Mouse (Mus musculus) adrenal gland, postnatal 0 days (tissue): ENCODE results near the gene Tln1. TPM values are rescaled to one million over a fixed set of nuclear protein-coding genes. Genes with fewer than 3 reads are reported as not detected.

Experiments used
- polyA plus RNA-seq: library from polyadenylated mRNA; unstranded; fragments of >200 nt; fragmentation: Nextera tagmentation; extraction: Ambion mirVana; gene quantifications from 2 replicates; pipeline ENCODE4 v1.2.1, GENCODE M21; 2015

Tln1 gene
- 67.9 and 68.8 TPM in 2 replicates for polyA plus RNA-seq

DNA sequence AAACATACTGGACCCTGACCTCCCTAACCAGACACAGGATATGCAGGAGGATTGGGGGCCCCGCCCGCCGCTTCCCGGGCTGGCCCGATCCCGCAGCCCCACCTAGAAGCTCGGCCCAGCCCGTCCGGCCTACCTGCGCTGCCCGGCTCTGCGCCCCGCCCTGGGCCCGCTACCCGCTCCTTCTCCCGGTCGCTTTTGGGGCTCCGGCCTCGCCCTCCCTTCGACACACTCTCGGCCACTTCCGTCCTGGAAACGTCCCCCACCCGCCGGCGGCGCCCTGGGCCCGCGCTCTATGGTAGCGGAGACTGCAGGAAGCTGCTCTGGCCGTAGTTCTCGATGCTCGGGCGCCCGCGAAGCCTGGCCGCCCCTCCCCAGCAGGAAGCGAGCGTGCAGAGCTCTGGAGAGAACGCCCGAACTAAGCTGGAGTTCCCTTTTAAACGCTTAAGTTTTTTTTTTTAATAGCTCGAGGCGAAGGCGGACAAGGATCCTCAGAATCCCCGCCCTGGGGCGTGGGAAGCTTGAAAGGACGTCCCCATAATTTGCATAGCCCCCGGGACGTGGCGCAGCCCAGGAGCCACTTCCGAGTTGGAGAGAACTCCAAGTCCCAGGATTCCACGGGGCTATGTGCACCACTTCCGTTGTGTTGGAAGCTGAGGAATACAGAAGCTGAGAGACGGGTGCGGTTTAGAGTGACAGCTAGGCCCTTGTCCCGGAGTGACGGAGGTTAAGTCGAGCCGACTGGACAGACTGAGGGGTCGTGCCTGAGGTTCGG lies at the start of gene Tln1, which contains the start of gene Creb3:
TSS of gene Tln1 (minus strand) at position 695 of the 772 bp plus-strand sequence.
TSS of gene Creb3 (plus strand) at position 336 of the 772 bp plus-strand sequence.

DNA sequence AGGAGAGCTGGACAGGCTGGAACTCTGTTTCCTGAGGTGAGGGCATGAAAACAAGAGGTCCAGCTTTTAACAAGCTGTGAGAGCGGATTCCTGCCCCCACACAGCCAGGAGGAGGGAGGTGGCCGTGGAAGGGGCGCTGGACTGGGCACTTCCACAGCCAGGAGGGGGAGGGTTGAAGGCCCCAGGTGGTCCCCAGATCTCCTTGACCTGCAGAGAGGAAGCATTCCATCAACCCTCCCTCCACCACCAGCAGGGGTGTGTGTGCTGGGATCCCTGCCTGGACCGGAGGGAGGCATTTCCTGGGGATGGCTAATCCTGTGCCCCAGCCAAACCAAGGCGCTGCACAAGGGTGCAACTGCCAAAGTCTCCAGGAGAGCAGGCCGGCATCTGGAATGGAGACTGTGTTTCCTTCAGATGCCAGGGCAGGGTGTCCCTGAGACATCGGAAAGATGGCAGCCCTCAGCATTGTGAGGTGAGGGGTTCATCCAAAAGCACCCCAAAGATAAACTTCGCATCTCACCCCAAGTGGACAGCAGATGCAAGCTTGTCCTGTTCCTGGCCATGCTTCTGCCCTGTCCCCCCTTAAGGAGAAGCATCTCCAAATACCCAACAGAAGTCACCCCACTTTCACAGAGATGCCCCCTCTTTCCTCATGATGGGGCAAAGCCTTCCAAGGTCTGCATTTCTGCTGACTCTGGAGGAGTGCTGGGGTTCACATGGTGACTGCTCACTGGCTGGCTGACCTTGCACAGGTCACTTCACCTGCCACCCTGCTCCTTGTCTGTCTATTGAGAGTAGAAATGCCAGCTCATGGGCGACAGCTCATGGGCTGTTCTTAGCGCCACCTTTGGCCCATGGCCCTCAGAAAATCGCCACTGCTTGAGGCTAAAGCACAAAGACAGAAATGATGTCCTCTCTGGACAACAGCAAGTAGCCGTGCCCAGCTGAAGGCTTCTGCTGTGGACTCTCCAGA lies 22.2 kb upstream of the Tln1 start, which contains the start of gene Msmp:
TSS of gene Msmp (minus strand) at position 51 of the 973 bp plus-strand sequence.

DNA sequence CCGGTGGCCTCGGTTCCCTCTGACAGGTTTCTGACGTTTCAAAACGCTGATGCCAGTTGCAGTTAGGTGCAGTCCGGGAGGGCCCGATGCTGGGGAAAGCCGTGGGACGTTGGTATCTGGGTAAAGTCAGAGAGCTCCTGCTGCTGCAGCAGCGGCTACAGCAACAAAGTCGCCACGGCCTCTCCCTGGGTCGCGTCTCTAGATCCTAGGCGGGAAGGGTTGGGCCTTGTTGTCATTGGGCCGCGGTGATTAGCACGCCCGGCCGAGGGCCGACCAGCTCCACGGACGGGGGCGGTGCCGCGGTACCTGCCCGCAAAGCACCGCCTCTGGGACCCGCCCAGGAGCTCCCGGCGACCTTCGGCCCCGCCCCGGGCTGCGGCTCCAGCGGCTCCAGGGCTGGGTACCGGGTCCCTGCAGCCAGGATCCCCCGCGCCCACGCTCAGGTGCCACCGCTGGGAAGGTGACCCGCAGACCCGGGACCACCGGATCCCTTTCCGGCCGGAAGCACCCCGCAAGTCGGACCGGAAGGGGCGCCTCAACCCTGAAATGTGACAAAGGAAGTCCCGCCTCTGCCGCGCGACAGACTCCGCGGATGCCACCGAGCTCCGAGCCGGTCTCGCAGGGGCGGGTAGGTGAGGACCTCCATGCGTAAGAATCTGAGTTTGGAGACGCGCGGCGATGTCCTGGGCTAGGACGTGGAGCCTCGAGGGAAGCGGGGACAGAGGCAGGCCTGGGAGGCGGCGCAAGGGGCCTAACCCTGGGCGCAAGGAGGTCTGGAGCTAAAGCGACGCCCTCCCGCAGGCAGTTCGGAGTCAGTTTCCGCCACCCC lies 16.1 kb upstream of the Tln1 start, which contains the start of the genes Rgp1 and Gba2:
TSS of gene Rgp1 (plus strand) at position 340 of the 829 bp plus-strand sequence.
TSS of gene Gba2 (minus strand) at position 498 of the 829 bp plus-strand sequence.

DNA sequence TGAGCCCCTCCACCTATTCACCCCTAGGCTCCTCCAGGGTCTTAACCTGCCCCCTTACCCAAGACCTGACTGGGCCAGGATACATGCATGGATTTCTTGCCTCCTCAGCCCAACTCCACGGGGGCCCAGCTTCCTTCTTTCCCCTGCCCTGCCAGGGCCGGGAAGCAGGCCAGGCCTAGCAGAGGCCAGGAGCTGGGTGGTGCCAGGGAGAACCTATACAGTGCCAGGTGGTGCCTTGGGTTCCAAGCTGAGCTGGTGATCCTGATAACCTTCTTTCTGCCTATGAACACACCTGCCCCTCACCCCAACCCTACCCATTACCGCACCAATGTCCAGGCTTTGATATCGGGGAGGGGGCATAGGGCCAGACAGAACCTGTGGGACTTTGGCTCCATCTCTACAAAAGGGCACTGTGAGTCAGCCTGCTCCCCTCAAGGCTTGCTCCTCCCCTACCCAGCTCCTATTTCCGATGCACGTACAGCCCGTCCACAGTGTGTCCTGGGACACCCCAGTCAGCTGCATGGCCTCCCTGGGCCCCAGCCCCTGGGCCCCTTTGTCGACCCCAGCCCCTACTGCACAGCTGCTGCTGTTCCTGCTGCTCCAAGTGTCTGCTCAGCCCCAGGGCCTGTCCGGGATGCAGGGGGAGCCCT lies 55.8 kb downstream of the Tln1 start, which contains the start of gene Car9:
TSS of gene Car9 (plus strand) at position 431 of the 650 bp plus-strand sequence.

DNA sequence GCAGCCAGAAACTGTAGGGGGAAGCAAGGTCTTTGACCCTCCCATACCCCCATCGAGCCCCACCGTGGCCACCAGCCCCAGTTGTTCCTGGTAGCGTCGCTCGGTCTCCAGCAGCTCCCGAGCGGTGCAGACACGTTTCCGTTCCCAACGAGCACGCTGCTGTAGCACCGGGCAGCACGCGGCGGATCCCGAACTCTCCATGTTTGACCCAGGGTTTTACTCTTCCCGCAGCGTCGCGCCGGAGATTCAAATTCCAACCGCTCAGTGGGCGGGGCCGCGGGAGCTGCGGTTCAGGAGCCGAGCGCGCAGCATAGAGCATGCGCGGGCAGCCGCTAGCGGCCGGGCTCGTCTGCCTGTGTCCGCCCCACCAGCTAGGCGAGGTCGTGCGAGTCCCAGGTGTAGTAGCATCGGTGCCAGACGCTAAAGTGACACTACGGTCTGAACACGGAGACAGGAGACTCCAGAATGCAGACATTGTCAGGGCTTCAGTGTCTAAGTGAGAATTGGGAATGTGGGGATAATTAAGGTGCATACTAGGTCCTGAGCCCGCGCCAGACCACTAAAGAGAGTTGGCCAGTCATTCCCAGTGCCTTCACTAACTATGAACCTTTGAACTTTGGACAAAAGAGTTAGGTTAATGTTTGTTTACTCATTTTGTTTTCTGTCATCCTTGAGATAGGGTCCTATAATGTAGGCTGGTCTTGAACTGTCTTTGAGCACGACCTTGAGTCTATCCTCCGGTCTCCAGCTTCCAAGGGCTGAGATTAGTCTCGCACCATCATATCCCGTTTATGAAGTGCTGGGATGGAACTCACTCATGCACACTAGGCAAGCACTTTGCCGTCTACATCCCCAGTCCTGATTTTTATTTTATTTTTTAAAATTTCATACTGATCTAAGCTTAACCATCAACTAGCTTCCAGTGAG lies 62.8 kb downstream of the Tln1 start, which contains the start of gene Arhgef39:
TSS of gene Arhgef39 (minus strand) at position 289 of the 927 bp plus-strand sequence.

DNA sequence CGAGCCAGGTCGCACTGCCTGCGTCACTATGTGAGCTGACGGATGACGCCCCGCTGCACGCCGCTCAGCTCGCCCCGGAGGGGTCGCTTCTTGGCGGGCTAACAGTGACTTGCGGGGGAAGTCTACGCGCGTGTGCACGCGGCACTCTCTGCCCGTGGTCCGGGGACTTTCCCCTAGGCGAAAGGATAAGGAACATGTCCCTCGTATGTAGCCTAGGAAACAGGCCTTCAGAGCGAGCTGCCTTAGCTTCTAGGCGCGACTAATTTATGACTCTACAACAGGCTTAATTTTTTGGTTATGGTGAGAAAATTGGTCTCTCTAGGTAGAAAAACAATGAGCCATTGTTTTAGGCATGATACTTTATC lies 69.7 kb downstream of the Tln1 start, which contains the start of gene Ccdc107:
TSS of gene Ccdc107 (plus strand) at position 80 of the 365 bp plus-strand sequence.

DNA sequence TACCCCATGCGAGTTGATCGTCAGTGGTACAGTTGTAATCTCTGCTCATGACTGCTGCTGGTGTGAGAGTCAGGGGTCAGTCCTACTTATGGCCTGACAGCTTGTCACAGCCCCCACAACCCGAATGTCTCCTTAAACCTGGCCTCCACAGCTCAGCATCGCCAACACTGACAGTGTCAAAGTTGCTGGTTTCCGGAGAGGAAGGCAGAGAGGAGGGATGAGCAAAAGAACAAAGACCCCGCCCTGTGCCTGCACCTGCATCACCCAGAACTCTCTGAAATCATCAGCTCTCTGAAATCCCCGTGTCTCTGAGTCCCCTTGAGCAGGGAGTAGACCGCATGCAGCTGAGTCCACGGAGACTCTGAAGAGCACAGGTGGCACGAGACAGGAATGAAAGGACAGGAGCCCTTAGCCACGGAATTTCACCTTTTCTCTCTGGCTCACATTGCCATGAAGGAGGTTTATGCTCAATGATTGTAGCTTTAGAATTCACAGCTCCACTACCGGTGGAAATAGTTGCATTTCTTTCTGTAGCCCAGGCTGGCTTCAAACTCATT lies 78.9 kb downstream of the Tln1 start, which contains the start of gene Sit1:
TSS of gene Sit1 (minus strand) at position 200 of the 557 bp plus-strand sequence.

Other genes with a start within 250 kb of the Tln1 start
- 14.3 and 18.3 TPM in 2 replicates for gene Rusc2, start 180.7 kb downstream of the Tln1 start, polyA plus RNA-seq
- 0.11 and 0.55 TPM in 2 replicates for gene Fam166b, start 133.6 kb downstream of the Tln1 start, polyA plus RNA-seq
- 7.3 and 7.7 TPM in 2 replicates for gene Tesk1, start 120.8 kb downstream of the Tln1 start, polyA plus RNA-seq
- gene Cd72, start 108.1 kb downstream of the Tln1 start, polyA plus RNA-seq: 3.2 and 3.8 TPM in 2 replicates
- gene Sit1, start 79.0 kb downstream of the Tln1 start, polyA plus RNA-seq: 0.41 TPM in 1 of 2 replicates, not detected in the other
- 127 and 185 TPM in 2 replicates for gene Ccdc107, start 69.8 kb downstream of the Tln1 start, polyA plus RNA-seq
- gene Arhgef39, start 63.0 kb downstream of the Tln1 start, polyA plus RNA-seq: 6.2 and 8.6 TPM in 2 replicates
- 2.2 and 3.2 TPM in 2 replicates for gene Car9, start 55.7 kb downstream of the Tln1 start, polyA plus RNA-seq
- 81.1 and 120 TPM in 2 replicates for gene Tpm2, start 38.9 kb downstream of the Tln1 start, polyA plus RNA-seq
- gene Creb3, start 359 bp downstream of the Tln1 start, polyA plus RNA-seq: 167 and 207 TPM in 2 replicates
- 12.4 and 20.5 TPM in 2 replicates for gene Rgp1, start 16.0 kb upstream of the Tln1 start, polyA plus RNA-seq
- 9.6 and 13.0 TPM in 2 replicates for gene Gba2, start 16.2 kb upstream of the Tln1 start, polyA plus RNA-seq
- 1.9 and 2.8 TPM in 2 replicates for gene Msmp, start 21.8 kb upstream of the Tln1 start, polyA plus RNA-seq
- 11.2 and 13.3 TPM in 2 replicates for gene Npr2, start 69.2 kb upstream of the Tln1 start, polyA plus RNA-seq
- 0.72 and 0.92 TPM in 2 replicates for gene Spag8, start 90.9 kb upstream of the Tln1 start, polyA plus RNA-seq
- gene Hint2, start 93.8 kb upstream of the Tln1 start, polyA plus RNA-seq: 236 and 326 TPM in 2 replicates
- 3.6 and 4.9 TPM in 2 replicates for gene Tmem8b, start 106.3 kb upstream of the Tln1 start, polyA plus RNA-seq
- gene Fam221b, start 106.5 kb upstream of the Tln1 start, polyA plus RNA-seq: 2.9 and 3.1 TPM in 2 replicates
- not detected in 2 replicates for gene Olfr70, start 138.1 kb upstream of the Tln1 start, polyA plus RNA-seq
- not detected in 2 replicates for gene Olfr71, start 147.6 kb upstream of the Tln1 start, polyA plus RNA-seq
- gene Hrct1, start 164.5 kb upstream of the Tln1 start, polyA plus RNA-seq: 3.9 and 4.3 TPM in 2 replicates
- gene Spaar, start 167.3 kb upstream of the Tln1 start, polyA plus RNA-seq: 0.60 and 1.2 TPM in 2 replicates
- gene Olfr159, start 208.3 kb upstream of the Tln1 start, polyA plus RNA-seq: not detected in 2 replicates